ENCODE assay signal across 14 mouse cellular contexts in genomic region chr1:71767076-71767475, GRCm38 (mm10).
A peak's percentile ranks its signal among the peaks of the same experiment; 100 is the strongest.
DNase-seq lines count a peak whose midpoint lies in the region; ATAC-seq and TF ChIP-seq lines count a peak whose summit lies in the region.
"Had no signal": no experiment of that assay in that cellular context is flagged by ENCODE, and none has a peak within 500 bp of the region (broad histone marks: within the 10 kb centered on the region; RNA-seq: fewer than 3 reads in every experiment).

No protein-coding gene starts in this region.

- ATAC-seq in lung, embryonic 14.5 days (ENCODE audit: insufficient read depth), result no peak; the same call in 1 of the 2 replicates
- ATAC-seq in kidney, embryonic 16.5 days (ENCODE audit: low FRiP score, low TSS enrichment), result peak; percentile 82

- H3K27ac ChIP-seq in lung, embryonic 14.5 days (ENCODE audit: low read depth), result no peak overlapping the region
- 0 out of 2 replicates have a peak overlapping the region, but pooled peaks have one; percentile 28 for H3K27ac ChIP-seq in kidney, embryonic 16.5 days (ENCODE audit: low read length)
- no peak overlapping the region for H3K27ac ChIP-seq in gastrocnemius, adult 2 months
- H3K27ac ChIP-seq: embryonic facial prominence, embryonic 13.5 days; forebrain, embryonic 12.5 days; liver, embryonic 13.5 days had no signal

- intact Hi-C loops in heart, postnatal 36 days (cut with DNase I), result no loop called here
- intact Hi-C loops in gastrocnemius, adult 2 months (cut with DNase I), result no loop called here
- intact Hi-C loops in gastrocnemius, postnatal 14 days (cut with DNase I; ENCODE audit: low total_unique reads), result no loop called here

- no peak overlapping the region for H3K9ac ChIP-seq in lung, embryonic 14.5 days
- H3K9ac ChIP-seq in kidney, embryonic 16.5 days (replicated peaks; ENCODE audit: low read length), result no peak overlapping the region
- H3K9ac ChIP-seq: embryonic facial prominence, embryonic 13.5 days; forebrain, embryonic 12.5 days; liver, embryonic 13.5 days had no signal

- H3K36me3 ChIP-seq in lung, embryonic 14.5 days (ENCODE audit: insufficient read depth), result no peaks in the 10 kb centered on the region
- H3K36me3 ChIP-seq in kidney, embryonic 16.5 days (ENCODE audit: insufficient read depth, low read length), result no peaks in the 10 kb centered on the region
- H3K36me3 ChIP-seq: embryonic facial prominence, embryonic 13.5 days; forebrain, embryonic 12.5 days; liver, embryonic 13.5 days had no signal

- 0 out of 2 replicates have a peak, but pooled peaks cover 3% of the 10 kb centered on the region for H3K4me1 ChIP-seq in lung, embryonic 14.5 days (ENCODE audit: insufficient read depth)
- 0 out of 2 replicates have a peak, but pooled peaks cover 4% of the 10 kb centered on the region for H3K4me1 ChIP-seq in kidney, embryonic 16.5 days (ENCODE audit: insufficient read depth, low read length)
- H3K4me1 ChIP-seq: embryonic facial prominence, embryonic 13.5 days; forebrain, embryonic 12.5 days; liver, embryonic 13.5 days had no signal

- H3K27me3 ChIP-seq in lung, embryonic 14.5 days (ENCODE audit: insufficient read depth, low read length), result no peaks in the 10 kb centered on the region
- H3K27me3 ChIP-seq in kidney, embryonic 16.5 days (ENCODE audit: insufficient read depth, low read length), result no peaks in the 10 kb centered on the region
- H3K27me3 ChIP-seq: embryonic facial prominence, embryonic 13.5 days; forebrain, embryonic 12.5 days; liver, embryonic 13.5 days had no signal

- no peaks in the 10 kb centered on the region for H3K9me3 ChIP-seq in lung, embryonic 14.5 days (ENCODE audit: low read depth, low read length)
- no peaks in the 10 kb centered on the region for H3K9me3 ChIP-seq in kidney, embryonic 16.5 days (ENCODE audit: low read length)
- H3K9me3 ChIP-seq: embryonic facial prominence, embryonic 13.5 days; forebrain, embryonic 12.5 days; liver, embryonic 13.5 days had no signal

- no peak overlapping the region for H3K4me2 ChIP-seq in lung, embryonic 14.5 days
- no peak overlapping the region for H3K4me2 ChIP-seq in kidney, embryonic 16.5 days (replicated peaks; ENCODE audit: low read depth, low read length)
- H3K4me2 ChIP-seq: embryonic facial prominence, embryonic 13.5 days; forebrain, embryonic 12.5 days; liver, embryonic 13.5 days had no signal

- H3K4me3 ChIP-seq in lung, embryonic 14.5 days (ENCODE audit: low read depth, low read length), result no peak overlapping the region
- H3K4me3 ChIP-seq in kidney, embryonic 16.5 days (ENCODE audit: low read length), result no peak overlapping the region
- H3K4me3 ChIP-seq in gastrocnemius, adult 2 months, result no peak overlapping the region
- H3K4me3 ChIP-seq: embryonic facial prominence, embryonic 13.5 days; forebrain, embryonic 12.5 days; liver, embryonic 13.5 days had no signal

- 38% methylated on average over 5 of the region's 5 CpGs for WGBS in lung, embryonic 14.5 days
- WGBS in kidney, embryonic 16.5 days, result 62% methylated on average over 5 of the region's 5 CpGs

- DNase-seq in heart, adult 18-20 months, result peak; percentile 21 to 48
- DNase-seq in heart, postnatal 36 days, result no peak
- DNase-seq in lung, embryonic 14.5 days, result peak; percentile 48
- DNase-seq in lung, postnatal 14 days, result no peak
- peak; percentile 13 to 37 for DNase-seq in lung, postnatal 4 days
- no peak for DNase-seq in gastrocnemius, adult 2 months
- DNase-seq in gastrocnemius, postnatal 14 days, result no peak
- DNase-seq: cerebellum, adult 11 months; layer of hippocampus, adult 9-11 months; liver, embryonic 13.5 days; right cerebral cortex, adult 18-20 months had no signal

- TF ChIP-seq CTCF in lung, embryonic 14.5 days (IDR thresholded peaks at IDR 0.05; ENCODE audit: low read depth), result no peak
- no peak for TF ChIP-seq CTCF in gastrocnemius, adult 2 months (IDR thresholded peaks at IDR 0.05)

Comparison
In these comparisons a context has a peak if more than half of its experiments do, and no peak if none do; other contexts are left out.
1. DNase-seq: peak in heart, adult 18-20 months (2 of 2), lung, embryonic 14.5 days (single experiment) and lung, postnatal 4 days (2 of 2); none in heart, postnatal 36 days (0 of 2), lung, postnatal 14 days (single experiment), gastrocnemius, adult 2 months (single experiment) and gastrocnemius, postnatal 14 days (single experiment).